Mouse (Mus musculus): ENCODE measurements around the gene Odaph. TPM values are rescaled to one million over a fixed set of nuclear protein-coding genes. Genes with fewer than 3 reads are reported as not detected.
"Not testable (repeated sequence)": the region's sequence is repeated elsewhere in the genome, so short reads cannot be mapped to it uniquely, and the experiment has no call there.

The Odaph gene
- total RNA-seq (2021), result not detected

DNA sequence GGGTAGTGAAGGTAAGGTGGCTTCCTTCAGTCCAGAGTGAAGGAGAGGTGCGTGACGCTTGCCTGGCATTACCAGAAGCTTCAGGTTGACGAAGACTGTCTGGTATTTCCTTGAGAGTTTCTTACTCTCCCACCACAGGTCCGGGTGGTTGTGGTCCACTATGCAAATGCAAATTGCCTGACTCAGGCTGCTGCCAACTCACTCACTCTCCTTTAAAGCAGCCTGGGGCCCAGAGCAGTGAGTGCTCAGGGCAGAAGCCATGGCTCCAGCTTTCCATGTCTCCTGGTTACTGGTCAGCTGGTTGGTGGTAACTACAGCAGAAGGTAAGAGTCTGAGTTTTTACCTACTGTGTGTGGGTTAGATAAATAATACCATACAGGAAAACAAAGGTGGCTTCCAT lies at the start of gene Odaph:
TSS of gene Odaph (plus strand) at position 240 of the 400 bp plus-strand sequence.
- DNase-seq (ENCODE audit: low spot score), result no peak
- intact Hi-C loops (cut with DNase I), result no loop called here

DNA sequence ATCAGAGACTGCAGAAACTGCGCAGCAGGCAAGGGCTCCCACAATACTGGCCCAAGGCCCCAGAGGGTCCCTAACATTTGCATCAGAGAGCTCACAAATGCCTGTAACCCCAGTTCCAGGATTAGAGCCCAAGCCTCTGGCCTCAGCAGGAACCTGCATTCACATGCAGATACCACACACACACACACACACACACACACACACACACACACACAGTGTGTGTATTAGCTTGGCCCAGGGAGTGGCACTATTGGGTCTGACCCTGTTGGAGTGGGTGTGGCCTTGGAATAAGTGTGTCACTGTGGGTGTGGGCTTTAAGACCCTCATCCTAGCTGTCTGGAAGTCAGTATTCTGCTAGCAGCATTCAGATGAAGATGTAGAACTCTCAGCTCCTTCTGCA lies 41.7 kb upstream of the Odaph start:
- DNase-seq (ENCODE audit: low spot score); intact Hi-C loops (cut with DNase I): not testable (repeated sequence)

DNA sequence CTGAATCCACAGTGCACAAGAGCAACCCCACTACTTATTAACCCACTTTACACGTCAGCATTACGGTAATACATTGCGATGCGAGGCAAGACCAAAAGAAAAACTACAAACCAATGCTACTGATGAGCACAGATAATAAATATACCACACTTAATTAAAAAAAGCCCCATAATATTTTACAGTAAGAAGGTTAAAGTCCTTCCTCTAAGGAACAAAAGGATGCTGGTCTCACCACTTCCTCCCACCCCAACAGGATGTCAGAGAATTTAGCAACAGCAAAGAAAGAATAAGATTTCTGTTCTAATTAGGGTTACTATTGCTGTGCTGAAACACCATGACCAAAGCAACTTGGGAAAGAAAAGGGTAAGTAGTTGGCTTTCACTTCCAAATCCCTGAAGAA lies 40.3 kb upstream of the Odaph start:
- DNase-seq (ENCODE audit: low spot score), result no peak
- intact Hi-C loops (cut with DNase I), result no loop called here

DNA sequence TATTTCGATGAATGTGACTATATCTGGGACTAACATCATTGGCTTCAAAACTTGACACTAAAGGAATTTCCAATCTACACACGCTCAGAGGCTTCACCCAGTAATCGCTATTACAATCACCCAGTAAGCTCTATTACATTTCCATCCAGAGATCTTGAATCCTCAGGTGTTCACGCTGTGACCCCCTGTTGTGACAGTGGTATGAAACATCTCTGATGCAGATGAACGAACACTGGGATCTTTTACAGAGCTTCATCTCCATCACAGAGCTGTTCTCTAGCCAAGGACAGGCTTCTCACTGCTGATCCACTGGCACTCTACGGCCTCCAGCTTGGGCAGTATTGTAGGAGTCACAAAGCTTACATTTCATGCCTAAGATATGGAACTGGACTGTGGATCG lies 37.8 kb upstream of the Odaph start:
- intact Hi-C loops (cut with DNase I), result no loop called here

DNA sequence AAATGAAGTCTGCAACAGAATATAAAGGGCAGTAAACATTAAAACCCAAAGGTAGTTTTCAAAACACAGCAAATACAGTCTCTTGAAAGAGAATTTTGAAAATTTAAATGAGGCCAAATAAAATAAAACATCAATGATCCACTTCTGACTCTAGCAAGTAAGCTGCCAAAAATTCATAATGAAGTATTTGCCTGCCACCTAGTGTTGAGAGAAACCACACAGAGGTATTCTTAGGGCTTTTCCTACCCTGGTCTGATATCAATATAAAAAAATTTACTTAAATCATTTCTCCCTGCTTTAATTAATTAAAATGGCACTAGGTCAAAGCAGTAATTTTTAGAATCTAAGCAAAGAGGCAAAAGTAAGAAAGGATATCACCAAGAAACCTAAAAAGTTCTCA lies 35.9 kb upstream of the Odaph start:
- intact Hi-C loops (cut with DNase I), result loop anchor here (2.0 to 5.0 kb wide), 2 partner anchors 435 to 484 kb away; partner anchors contain the start of gene Parm1
- DNase-seq (ENCODE audit: low spot score), result no peak

More for the DNA sequence above, 37.8 kb upstream of the Odaph start:
- no peak for DNase-seq (ENCODE audit: low spot score)

DNA sequence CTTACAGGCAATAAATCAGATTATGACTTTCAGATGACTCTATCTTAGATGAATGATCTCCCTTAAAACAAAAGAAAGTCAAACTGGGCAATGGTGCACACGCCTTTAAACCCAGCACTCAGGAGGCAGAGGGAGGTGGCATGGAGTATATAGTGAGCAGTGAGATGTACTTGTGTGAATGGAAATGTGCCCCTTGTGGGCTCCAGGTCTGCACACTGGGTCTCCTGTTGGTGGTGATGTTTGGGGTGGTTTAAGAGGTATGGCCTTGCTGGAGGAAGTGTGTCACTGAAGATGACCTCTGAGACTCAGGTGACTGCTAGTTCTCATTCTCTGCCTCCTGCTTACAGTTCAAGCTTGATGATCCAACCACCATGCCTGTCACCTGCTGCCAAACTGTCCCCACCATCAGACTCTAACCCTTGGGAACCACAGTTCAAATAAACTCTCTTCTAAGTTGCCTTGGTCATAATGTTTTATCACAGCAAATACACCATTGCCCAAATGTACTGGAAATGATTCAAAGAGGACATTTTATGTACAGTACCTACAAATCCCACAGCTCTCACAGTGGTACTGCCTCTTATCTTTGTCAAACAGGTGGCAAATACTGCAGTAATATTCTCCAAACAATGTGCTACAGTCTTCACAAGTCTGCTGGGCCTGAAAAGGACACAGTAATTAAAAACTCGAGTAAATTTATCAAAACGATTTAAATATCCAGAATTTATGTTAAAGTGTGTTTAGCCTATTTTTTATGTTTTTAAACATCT lies 30.1 kb upstream of the Odaph start:
- intact Hi-C loops (cut with DNase I), result no loop called here
- no peak for DNase-seq (ENCODE audit: low spot score)

DNA sequence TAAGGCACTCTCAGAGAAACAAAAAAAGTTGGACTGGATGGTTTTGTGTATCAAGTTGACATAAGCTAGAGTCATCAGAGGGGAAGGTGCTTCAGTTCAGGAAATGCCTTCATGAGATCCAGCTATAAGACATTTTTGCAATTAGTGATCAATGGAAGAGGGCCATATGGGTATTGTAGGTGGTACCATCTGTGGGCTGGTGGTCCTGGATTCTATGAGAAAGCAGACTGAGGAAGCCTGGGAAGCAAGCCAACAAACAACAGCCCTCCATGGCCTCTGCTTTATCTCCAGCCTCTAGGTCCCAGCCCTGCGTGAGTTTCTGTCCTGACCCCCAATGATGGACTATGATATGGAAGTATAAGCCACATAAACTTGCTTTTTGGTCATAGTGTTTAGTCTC lies 28.2 kb upstream of the Odaph start:
- no peak for DNase-seq (ENCODE audit: low spot score)
- intact Hi-C loops (cut with DNase I), result no loop called here

DNA sequence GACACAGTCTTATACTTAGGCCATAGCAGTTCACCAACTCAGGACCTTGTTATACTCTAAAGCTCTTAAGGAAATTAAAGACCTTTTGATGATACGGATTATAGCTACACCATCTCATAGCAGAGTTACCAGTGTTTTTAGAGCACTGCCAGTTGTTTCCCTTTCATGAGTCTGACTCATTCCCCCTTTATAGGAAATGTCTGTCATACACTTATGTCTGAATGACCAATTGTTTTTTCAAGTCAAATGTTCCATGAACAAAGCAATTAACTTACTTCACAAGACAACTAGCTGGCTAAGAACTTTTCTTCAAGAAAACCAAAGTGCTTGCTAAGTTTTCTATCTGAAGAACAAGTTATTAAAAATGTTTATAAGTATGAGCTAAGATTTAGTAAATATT lies 27.3 kb upstream of the Odaph start:
- no peak for DNase-seq (ENCODE audit: low spot score)
- intact Hi-C loops (cut with DNase I), result loop anchor here (5.0 kb wide), 2 partner anchors 82 to 157 kb away; partner anchors contain the start of gene Cdkl2

DNA sequence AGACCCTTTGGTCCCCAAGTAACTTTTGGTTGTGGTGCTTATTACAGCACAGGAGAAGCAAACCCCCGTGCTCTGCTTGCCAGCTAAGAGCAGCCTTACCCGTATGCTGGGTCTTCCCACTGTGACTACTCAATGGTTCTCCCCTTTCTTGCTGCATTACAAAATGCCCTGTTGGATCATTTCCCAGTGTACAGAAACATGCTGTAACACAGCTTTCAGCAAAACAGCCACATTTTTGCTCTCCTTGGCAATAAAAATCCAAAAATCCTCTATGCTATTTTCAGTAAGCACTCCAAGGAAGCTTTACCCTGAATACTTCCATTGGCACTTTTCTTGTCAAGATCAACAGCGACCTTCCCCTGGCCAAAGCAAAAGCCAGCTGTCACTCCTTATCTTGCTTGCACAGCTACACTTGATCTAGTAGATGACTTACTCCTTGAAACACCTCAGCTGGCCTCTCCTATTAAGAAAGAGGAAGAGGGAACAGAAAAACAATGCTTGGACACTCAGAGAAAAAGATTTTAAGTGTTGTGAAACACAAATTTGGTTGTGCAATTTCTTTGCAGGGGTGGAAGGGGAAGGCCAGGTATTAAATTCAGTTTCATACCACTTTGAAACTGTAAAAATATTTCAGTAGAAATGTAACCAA lies 26.5 kb upstream of the Odaph start:
- no peak for DNase-seq (ENCODE audit: low spot score)
- intact Hi-C loops (cut with DNase I), result loop anchor here (5.0 kb wide), 2 partner anchors 82 to 157 kb away; partner anchors contain the start of gene Cdkl2

DNA sequence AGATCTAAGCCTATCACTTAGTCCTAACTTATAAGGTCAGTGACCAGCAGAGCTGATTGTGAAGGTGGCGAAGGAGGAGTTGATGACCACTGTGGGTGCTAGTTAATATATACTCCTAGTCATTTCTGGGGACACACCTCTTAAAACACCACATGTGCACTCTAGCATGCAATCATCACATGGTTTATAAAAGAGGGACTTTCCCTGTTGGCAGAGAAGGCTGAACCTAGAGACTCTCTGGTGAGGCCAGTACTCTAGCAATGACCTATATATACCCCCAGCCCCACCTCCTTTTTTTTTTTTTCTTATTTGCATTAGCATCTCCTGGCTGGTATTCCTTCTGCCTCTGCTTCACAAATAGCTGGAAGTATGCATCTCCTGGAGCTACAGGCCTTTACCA lies 25.9 kb upstream of the Odaph start:
- DNase-seq (ENCODE audit: low spot score), result no peak

DNA sequence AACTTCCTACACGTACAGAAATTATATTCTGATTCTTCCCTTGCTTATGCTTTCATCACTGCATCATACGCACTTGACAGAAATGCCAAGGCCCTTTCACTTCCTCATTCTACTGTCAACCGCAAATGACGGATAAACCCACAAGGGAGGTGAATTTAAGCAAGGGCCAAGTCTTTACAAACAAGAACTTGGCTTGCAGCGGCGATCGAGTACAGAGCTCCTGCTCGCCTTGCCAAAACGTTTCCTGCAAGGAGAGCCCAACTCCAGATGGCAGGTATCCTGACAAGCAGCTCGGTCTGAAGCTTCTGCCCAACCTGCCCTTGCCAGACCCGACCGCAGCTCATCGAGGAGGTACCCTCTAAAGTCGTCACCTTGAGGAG lies 25.0 kb upstream of the Odaph start:
- intact Hi-C loops (cut with DNase I), result loop anchor here (5.0 kb wide), 2 partner anchors 80 to 155 kb away; partner anchors contain the start of gene Cdkl2
- no peak for DNase-seq (ENCODE audit: low spot score)

More for the DNA sequence above, 25.9 kb upstream of the Odaph start:
- intact Hi-C loops (cut with DNase I), result loop anchor here (5.0 kb wide), 2 partner anchors 81 to 156 kb away; partner anchors contain the start of gene Cdkl2

DNA sequence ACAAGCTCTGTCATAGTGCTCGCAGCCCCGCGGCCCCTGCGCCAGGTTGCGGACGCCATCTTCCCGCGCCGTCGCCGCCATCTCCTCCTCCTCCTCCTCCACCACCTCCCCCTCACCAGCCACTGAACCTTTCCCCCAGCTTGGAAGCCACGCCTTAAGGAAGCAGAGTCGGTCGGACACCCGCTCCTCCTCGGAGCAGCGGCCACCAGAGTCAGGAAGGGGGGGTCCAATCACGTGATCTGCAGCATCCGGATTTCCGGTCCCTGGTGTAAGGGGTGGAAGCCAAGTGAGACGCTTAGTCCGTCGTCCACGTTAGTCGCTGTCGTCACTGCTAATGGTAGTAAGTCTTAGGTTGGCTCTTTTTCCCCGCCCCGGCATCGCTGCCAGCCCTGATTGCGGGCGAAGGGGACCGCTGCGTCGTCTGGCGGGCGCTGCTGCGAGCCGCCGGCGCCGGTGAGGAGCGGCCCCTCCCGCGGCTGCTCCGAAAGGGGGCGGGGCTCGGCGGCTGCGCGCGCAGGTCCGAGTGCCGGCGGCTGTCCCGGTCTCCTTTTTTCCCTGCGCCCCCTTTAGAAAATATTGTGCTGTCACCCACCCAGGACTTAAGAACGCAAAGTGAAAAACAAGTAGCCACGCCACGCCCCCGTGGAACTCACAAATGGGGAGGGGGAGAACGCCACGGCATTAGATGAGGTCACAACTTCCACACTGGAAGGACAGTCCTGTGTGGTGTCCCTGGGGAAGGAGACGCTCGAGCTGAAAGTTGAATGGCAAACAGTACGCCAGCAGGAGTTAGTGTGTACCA lies 24.4 kb upstream of the Odaph start, which contains the start of gene Rchy1:
TSS of gene Rchy1 (minus strand) at position 430 of the 802 bp plus-strand sequence.
- intact Hi-C loops (cut with DNase I), result loop anchor here (5.0 kb wide), 2 partner anchors 79 to 154 kb away; partner anchors contain the start of gene Cdkl2
- peak; percentile 93 for DNase-seq (ENCODE audit: low spot score)

DNA sequence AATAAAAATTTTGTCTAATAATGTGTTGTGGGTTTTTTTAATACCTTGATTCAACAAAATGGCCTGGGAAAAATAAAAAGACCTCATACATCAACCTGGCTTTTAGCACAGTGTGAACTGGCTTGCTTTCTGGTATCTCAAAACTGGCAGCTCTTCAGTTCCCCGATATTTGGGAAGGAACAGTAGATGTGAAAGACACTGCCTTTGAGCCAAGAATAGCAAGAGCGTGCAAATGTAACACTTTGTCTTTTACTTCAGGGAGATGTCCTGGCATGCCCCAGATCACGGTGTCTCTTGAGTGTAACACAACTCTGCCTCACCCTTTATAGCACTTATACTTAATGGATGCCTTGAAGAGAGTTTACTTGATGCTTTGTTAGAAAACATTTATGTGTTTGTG lies 15.2 kb upstream of the Odaph start:
- intact Hi-C loops (cut with DNase I), result no loop called here
- no peak for DNase-seq (ENCODE audit: low spot score)

DNA sequence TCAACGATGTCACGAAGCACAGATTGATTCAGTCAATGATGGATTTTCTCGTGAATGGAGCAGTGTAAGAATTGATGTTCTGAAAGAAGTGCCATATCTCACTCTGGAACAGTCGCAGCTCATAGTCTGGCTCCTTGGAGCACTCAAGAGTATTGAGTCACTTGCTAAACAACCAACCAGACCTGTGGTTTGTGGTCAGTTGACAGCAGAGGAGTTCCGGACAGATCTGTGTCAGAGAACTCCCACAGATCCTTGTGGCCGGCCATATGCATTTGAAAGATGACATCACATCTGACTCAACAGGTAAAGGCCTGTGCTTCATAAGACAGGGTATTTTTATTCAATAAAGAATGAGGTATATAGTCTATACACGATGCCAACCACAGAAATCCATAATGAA lies 13.3 kb upstream of the Odaph start:
- intact Hi-C loops (cut with DNase I), result no loop called here
- DNase-seq (ENCODE audit: low spot score), result no peak

DNA sequence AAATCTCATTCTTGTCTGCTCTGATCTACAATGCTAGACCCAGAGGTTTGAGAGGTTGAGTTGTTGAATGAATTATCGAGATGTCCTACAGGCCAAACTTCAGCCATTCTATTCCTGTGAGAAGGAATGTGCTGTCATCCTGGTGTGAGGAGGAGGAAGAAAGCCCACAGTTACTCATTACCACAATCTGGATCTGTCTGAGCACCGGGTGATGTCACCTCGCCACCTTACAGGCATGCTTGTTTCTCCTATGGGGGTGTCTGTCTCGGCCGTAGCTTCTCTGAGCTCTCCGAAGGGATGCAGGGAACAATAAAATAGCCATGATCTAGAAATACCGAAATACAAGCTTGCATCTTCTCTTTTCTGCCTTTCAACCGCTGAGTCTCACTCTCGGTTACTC lies 11.5 kb upstream of the Odaph start:
- intact Hi-C loops (cut with DNase I), result no loop called here
- no peak for DNase-seq (ENCODE audit: low spot score)

DNA sequence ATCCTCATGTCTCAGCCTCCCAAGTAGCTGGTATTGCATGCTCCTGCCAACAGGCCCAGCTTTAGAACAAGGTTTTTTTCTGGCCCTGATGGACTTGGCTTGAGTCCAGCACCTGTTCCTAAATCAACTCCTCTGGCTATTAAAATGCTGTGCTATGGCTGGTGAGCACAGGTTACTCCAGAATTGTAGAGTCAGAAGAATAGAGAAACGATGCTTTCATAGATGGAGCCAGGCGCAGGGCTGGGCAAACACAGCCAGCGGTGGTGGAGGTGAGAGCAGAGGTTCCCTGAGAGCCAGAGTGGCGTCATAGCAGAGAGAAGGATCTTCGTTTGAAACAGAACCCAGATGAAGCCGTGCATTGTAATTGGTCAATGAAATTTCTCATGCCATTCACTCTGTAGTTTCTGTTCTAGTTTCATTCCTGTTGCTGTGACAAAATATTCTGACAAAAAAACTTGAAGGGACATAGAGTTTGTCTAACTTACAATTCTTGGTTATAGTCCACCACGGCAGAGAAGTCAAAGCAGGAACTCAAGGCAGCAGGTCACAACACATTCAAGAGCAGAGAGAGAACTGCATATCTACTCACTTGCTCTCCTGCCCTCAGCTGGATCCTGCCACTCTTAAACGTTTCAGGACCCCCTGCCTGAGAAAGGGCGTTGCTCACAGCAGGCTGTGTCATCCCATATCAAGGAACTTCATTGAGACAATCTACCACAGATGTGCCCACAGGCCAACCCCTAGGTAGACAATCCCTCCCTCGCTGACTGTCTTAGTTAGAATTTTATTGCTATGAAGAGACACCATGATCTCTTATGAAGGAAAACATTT lies 10.5 kb upstream of the Odaph start:
- DNase-seq (ENCODE audit: low spot score), result no peak
- intact Hi-C loops (cut with DNase I), result no loop called here

DNA sequence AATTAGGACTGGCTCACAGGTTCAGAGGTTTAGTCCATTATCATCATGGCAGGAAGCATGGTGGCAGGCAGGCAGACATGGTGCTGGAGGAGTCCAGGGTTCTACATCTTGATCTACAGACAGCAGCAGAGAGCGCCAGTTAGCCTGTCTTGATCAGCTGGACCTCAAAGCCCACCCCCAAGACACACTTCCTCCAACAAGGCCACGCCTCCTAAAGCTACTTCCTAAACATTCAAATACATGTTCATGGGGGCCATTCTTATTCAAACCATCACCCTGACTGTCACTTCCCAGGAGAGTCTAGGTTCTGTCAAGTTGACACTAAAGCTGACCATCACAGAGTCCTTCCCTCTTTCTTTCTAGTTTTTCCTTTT lies 9.9 kb upstream of the Odaph start:
- intact Hi-C loops (cut with DNase I), result no loop called here

DNA sequence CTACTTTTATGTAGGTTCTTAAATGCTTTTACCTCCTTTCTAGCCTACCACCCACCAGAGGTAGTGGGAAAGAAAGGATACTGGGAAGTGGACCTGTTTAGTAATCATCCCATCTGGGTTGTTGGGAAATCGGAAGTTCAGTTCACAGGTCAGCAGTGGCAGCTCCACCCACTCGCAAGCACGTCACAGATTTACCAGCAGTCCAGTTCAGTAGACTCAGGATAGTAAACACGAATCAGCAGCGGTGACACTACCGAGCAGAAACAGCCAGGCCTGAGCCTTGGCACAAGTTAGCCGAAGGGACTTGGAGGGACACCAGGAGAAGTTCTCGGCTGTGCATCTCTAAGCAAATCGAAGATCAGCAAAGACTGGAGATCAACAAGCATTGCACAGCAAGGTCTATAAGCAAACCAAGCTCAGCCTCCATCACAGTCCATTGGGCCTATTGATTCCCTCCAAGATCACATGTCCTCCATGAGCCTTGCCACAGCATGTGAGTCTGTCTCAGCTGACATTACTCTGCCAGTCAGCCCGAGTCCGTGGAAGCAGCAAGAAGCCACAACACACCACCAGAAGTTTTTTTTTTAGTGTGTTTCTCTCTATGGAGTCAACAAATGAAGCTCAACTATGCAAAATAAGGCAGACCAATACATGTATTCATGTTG lies 6.0 kb upstream of the Odaph start:
- DNase-seq (ENCODE audit: low spot score), result no peak
- intact Hi-C loops (cut with DNase I), result no loop called here

More for the DNA sequence above, 9.9 kb upstream of the Odaph start:
- DNase-seq (ENCODE audit: low spot score), result no peak

DNA sequence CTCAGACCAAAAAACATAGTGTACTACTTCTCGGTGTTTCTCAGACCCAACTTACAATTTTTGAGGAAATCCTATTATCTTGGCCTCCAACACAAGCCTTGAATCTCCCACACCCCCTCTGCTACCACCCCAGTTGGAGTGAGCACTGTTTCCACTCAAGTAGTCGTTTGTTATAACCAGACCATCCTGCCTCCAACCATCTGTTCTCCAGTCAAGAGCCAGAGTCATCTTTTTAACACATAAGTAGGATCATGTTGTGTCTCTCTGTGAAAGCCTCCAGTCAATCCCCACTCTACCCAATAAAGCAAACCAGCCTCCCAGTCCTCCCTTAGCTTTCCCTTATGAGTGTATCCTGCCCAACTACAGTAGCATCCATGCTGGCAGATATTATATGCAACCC lies 3.8 kb upstream of the Odaph start:
- intact Hi-C loops (cut with DNase I), result no loop called here
- DNase-seq (ENCODE audit: low spot score), result no peak
